Mouse (Mus musculus): ENCODE results near the gene Ncapg2. TPM values are rescaled to one million over a fixed set of nuclear protein-coding genes. Genes with fewer than 3 reads are reported as not detected.

Gene Ncapg2
- polyA plus RNA-seq, 1 experiment from 2014 or later: 37.3 TPM

DNA sequence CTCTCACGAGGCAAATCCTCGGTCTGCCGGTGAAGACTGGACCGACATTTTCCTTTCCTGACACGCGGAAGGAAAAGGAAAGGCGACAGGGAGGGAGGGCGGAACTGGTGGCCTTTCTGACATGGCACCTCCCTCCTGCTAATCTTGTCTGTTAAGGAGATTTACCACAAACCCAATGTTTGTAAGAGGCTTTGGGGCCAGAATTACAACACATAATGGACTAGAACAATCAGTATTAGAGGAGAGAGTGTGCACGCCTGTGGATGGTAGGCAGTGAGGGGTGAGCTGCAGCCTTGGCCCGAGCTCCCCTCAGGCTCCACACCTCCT is 81.2 kb downstream of the Ncapg2 start:
- H3K27ac ChIP-seq: no peak overlapping the region
- H3K4me3 ChIP-seq: peak overlapping the region; percentile 53
- peak overlapping the region; percentile 54; the same call in 1 of the 2 replicates for H3K9ac ChIP-seq
- H3K4me2 ChIP-seq (replicated peaks): peak overlapping the region; percentile 99
- no peaks in the 10 kb centered on the region for H3K9me3 ChIP-seq
- WGBS: 5% methylated on average over 10 of the region's 10 CpGs
- no peak for ATAC-seq (ENCODE audit: low FRiP score, low read depth)
- H3K27me3 ChIP-seq: peaks cover 33% of the 10 kb centered on the region
- H3K36me3 ChIP-seq: no peaks in the 10 kb centered on the region
- H3K4me1 ChIP-seq: peaks cover 6% of the 10 kb centered on the region

DNA sequence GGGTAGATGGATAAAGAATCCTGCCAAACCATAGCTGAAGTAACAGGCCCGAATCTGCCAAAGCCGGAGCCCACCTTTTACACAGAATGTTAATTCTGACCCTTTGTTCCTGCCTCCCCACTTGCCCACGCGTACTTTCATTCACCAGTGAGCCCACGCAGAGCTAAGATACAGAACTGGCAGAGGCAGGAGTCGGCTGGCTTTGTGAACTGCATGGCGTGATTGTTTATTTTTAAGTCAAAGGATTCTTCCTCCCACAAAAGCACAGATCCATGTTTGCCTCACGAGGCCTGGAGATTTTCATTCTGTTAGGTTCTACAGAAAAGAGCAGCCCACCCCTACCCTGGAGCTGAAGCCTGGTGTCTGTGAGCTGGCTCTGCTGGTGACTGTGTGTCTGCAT is 83.6 kb downstream of the Ncapg2 start:
- Histone ChIP-seq H3K27me3 (peaks cover 33% of the 10 kb centered on the region), H3K4me2 (replicated peaks) (no peak overlapping the region), H3K9me3 (no peaks in the 10 kb centered on the region), H3K27ac (no peak overlapping the region), H3K9ac (no peak overlapping the region), H3K4me1 (peaks cover 6% of the 10 kb centered on the region), H3K4me3 (no peak overlapping the region), H3K36me3 (no peaks in the 10 kb centered on the region)
- no peak for ATAC-seq (ENCODE audit: low FRiP score, low read depth)
- 72% methylated on average over 8 of the region's 8 CpGs for WGBS

DNA sequence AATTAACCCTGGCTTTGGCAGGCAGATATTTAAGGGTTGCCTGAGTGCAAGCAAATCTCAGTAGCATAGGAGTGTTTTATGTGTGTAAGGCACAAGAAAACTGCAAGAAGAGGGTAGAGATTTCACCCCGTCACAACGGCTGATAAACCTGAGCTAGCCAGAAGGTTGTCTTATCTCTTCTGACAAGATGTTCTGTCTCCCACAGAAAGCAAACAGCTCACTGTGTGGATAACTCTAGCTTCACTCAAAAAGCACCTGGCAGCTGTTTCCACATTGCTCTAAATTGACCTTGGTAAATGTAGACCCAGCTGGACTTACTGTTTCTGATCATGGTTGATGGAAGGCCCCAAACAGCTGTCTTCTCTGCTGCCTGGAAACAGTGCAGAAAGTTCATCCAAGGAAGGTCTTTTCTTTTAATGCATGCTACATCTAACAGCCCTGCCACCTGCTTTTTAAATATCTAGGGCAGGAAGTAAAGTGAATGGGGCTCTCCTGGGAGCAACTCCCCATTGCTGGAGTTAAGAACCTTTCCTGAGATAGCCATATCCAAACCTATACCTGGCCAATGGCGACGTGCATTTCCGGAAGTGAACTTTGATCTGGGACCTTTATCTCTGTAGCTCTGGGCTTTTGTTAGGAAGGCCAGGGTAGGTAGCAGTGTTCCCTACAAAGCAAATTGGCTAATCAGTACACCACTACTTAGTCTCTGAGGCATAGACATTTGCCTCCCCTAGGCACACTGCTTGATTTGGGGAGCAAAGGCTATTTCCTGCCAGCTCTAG is 85.6 kb downstream of the Ncapg2 start:
- H3K9ac ChIP-seq: no peak overlapping the region
- H3K27ac ChIP-seq: no peak overlapping the region
- peaks cover 21% of the 10 kb centered on the region for H3K27me3 ChIP-seq
- H3K9me3 ChIP-seq: no peaks in the 10 kb centered on the region
- no peak for ATAC-seq (ENCODE audit: low FRiP score, low read depth)
- WGBS: 83% methylated on average over 5 of the region's 5 CpGs
- no peak overlapping the region for H3K4me2 ChIP-seq (replicated peaks)
- H3K36me3 ChIP-seq: no peaks in the 10 kb centered on the region
- peaks cover 6% of the 10 kb centered on the region for H3K4me1 ChIP-seq
- H3K4me3 ChIP-seq: no peak overlapping the region

DNA sequence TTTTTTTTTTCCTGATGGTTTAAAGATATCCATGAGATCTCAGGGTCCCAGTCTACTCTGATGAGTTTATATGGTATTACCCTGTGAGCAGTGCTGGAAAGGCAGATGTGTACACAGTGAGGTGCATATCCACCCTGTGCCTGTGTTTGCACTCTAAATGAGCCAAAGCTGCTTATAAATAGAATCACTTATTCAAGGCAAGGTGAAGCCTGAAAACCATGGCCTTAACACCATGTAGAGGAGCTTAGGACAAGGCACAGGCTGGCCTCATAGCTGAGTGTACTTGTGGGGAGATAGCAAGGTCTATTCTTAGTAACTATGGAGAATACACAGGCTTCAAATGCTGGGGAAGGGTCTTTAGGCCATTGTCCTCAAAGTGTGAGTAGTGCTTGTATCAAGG is 93.5 kb downstream of the Ncapg2 start:
- Histone ChIP-seq H3K9ac (no peak overlapping the region), H3K4me3 (no peak overlapping the region), H3K4me2 (replicated peaks) (no peak overlapping the region), H3K4me1 (no peaks in the 10 kb centered on the region), H3K36me3 (no peaks in the 10 kb centered on the region), H3K9me3 (no peaks in the 10 kb centered on the region), H3K27ac (no peak overlapping the region), H3K27me3 (no peaks in the 10 kb centered on the region)
- no peak for ATAC-seq (ENCODE audit: low FRiP score, low read depth)

DNA sequence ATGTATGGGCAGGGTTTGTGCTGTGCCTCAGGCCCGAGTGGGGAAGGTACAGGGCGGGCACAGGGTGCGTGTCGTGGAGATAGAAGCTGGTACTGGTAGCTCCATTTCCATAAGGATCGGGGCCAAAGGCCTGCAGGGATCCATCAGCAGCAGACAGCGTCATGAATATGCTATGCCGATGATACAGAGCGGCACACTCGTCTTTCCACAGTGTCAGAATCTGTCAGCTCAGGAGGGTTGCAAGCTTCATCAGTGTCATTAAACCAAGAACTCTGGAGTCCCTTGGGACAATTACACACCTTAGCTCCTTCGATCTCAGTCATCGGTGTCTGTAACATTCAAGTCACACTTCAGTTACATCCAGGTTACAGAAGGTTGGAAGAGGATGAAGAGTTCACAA is 95.5 kb downstream of the Ncapg2 start:
- Histone ChIP-seq H3K27me3 (no peaks in the 10 kb centered on the region), H3K4me3 (no peak overlapping the region), H3K36me3 (no peaks in the 10 kb centered on the region), H3K9ac (no peak overlapping the region), H3K9me3 (no peaks in the 10 kb centered on the region), H3K4me2 (replicated peaks) (no peak overlapping the region), H3K4me1 (no peaks in the 10 kb centered on the region), H3K27ac (no peak overlapping the region)
- WGBS: 83% methylated on average over 11 of the region's 11 CpGs
- no peak for ATAC-seq (ENCODE audit: low FRiP score, low read depth)

DNA sequence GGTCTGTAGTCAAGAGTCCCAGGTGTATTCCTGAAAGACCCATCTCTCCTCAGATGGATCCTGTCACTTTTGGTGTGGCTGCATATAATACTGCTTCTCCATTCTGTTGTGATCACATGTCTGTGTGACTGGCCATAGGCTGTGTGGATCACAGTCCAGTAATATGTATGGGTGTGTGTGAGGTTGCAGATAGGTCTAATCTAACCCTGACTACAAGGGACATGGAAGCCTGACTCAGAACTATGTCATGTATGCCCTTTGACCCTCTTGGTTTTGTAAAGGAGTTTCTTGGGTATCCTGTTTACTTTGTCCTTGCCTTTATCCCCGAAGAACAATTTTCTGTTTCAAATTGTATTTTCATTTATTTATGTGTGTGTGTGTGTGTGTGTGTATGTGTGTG is 107.3 kb downstream of the Ncapg2 start:
- no peaks in the 10 kb centered on the region; the same call in 1 of the 2 replicates for H3K9me3 ChIP-seq
- no peaks in the 10 kb centered on the region for H3K27me3 ChIP-seq
- no peak for ATAC-seq (ENCODE audit: low FRiP score, low read depth)
- no peak overlapping the region for H3K27ac ChIP-seq
- WGBS: 88% methylated on average over 1 of the region's 1 CpGs
- H3K4me1 ChIP-seq: no peaks in the 10 kb centered on the region
- H3K9ac ChIP-seq: no peak overlapping the region
- H3K36me3 ChIP-seq: no peaks in the 10 kb centered on the region
- no peak overlapping the region for H3K4me2 ChIP-seq (replicated peaks)
- H3K4me3 ChIP-seq: no peak overlapping the region

Other genes starting within 250 kb of the Ncapg2 start
- 32.7 and 39.6 TPM in 2 replicates for gene Wdr60, start 142.4 kb upstream of the Ncapg2 start, polyA plus RNA-seq (2015; fragmentation: Nextera tagmentation; extraction: Ambion mirVana)
- not detected in 2 replicates for gene Gm11027, start 130.0 kb upstream of the Ncapg2 start, polyA plus RNA-seq (2015; fragmentation: Nextera tagmentation; extraction: Ambion mirVana)
- 15.6 and 15.8 TPM in 2 replicates for gene Esyt2, start 124.2 kb upstream of the Ncapg2 start, polyA plus RNA-seq (2015; fragmentation: Nextera tagmentation; extraction: Ambion mirVana)
- 0.10 and 0.19 TPM in 2 replicates for gene Ptprn2, start 80.3 kb downstream of the Ncapg2 start, polyA plus RNA-seq (2015; fragmentation: Nextera tagmentation; extraction: Ambion mirVana)